Mouse (Mus musculus) heart, postnatal 0 days (tissue): ENCODE results near the gene Gimap8.

Experiments
- CTCF ChIP-seq: IDR thresholded peaks from 2 replicates; pipeline ENCODE4 v1.5.1; 2016; ENCODE audit warnings: antibody characterized with exemption, control low read depth, low read depth
- EP300 ChIP-seq: IDR thresholded peaks from 2 replicates; pipeline ENCODE4 v1.6.1; 2016; ENCODE audit warnings: antibody characterized with exemption, low read depth

DNA sequence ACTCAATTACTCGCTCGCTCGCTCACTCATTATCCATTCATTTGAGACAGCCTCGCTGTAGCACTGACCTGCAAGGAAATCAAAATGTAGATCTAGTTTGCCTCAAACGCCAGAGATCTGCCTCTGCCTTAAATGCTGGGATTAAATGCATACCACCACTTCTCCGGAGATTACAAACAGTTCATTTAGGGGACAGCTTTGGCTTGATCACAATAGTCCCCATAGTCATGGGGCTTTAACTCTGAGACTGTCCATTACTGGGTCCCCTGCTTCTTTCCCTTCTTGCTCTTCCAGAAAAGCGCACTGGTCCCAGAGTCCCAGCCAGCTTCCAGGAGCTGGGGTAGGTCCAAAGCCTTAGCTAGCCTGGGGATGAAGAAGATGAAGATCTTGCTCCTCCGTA, 20.6 kb upstream of the Gimap8 start, which contains the start of gene AI854703:
- TF ChIP-seq EP300: no peak
- no peak for TF ChIP-seq CTCF
